Mouse (Mus musculus) lung, postnatal 25 days (tissue): ENCODE measurements around the gene Fhit.
A peak's percentile ranks its signal among the peaks of the same experiment; 100 is the strongest.
"Not testable (repeated sequence)": the region's sequence is repeated elsewhere in the genome, so short reads cannot be mapped to it uniquely, and the experiment has no call there.

Experiments used
- DNase-seq: peaks from one replicate; pipeline ENCODE4 v3.0.0; 2022; ENCODE audit warnings: low spot score

The Fhit gene

GRCm38 (mm10) chr14:11161751-11162231 lies at the start of gene Fhit:
TSS of gene Fhit (minus strand) at chr14:11162035.
- peak; percentile 95 for DNase-seq

DNA sequence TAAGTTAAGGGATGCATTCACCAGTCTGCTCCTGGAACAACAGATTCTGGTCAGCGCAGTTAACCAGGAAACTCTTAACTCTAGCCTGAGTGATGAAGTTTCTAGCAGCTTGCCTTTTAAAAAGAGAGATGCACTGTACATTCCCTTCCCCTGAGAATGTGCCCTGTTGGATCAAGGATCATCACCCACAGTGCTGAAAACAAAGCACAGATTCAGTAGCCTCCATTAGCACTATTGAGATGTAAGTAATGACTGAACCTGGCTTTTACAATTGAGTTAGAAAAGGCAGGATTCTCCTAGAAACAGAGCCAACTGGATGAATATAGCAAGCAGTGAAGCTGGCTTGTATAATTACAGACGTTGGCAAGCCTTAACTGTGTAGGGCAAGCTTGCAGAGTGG lies 45.0 kb upstream of the Fhit start:
- no peak for DNase-seq

GRCm38 (mm10) chr14:11160806-11161450 lies 907 bp downstream of the Fhit start:
- peak; percentile 87 for DNase-seq

GRCm38 (mm10) chr14:11159641-11160040 lies 2.2 kb downstream of the Fhit start:
- DNase-seq: no peak

- no peak for DNase-seq
Measured at GRCm38 (mm10) chr14:11159021-11159420, 2.8 kb downstream of the Fhit start.

GRCm38 (mm10) chr14:11157741-11158140 lies 4.1 kb downstream of the Fhit start:
- no peak for DNase-seq

DNA sequence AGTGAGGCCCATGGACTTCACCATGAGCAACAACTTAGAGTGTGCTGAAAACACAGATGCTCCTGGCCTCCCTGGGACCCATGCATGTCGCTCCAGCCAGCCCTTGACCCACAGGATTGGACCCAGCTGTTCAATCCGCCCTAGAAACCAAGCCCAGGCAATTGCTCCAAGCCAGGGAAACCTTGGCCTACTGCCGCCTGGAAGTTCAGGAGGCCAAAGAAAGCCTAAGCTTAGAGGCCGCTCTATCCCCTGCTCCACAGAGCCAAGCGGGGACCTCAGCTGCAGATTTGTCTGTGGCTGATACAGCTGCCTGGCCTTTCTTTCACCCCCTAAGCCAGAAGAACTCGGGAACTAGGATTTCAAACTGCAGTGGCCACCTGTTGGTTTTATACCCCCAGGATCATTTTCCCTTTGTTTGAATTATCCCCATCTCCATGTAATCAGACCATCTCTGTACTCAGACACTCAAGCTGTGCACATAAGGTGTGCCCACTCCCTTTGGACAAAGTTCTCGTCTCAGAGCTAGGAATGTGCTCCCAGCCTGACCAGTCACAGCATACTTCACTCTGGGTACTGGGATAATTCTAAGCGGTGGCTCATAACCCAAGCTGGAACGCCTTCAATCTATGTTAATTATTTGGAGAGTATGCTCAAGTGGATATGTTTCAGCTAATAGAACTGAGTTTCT lies 10.1 kb downstream of the Fhit start:
- DNase-seq: peak; percentile 41

DNA sequence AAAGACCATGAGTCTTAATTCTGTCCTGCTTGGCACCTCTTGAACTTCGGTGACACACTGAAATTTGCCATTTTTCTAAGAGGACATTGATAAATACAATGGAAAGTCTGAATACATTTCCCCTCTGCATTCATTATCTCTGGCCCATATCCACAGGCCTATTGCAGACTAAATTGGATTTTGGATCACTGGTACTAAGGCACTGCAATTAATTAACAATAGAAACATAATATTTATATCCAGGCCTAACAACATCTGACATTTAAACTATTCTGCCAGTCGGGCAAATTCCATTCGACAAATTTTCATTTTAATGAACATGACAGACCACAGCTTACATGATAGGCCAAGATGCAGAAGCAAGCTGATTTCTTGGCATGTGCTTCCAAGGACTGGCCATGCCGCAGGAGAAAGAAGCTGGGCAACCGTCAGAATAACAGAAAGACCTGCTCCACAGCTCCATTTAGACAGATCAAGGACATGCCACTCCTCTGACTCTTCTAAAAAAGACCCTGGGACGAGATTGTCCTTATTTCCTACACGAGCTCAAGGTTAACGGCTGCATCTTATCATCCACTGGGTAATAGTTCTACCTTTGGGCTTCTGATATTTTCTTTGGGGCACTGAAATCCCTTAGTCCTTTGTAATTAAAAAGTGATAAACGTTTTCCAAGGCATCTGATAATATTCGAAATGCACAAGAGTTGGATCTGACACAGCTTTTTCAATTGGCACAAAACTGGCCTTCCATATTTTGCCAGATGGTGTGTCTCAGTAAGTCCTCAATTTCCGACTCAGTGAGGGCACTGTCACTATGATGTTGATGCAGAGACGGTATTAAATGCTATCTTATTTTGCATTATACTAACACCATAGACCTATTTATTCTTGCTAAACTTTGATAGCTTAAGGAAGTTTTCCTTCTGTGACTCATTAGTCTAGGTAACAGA lies 27.8 kb downstream of the Fhit start:
- DNase-seq: no peak

DNA sequence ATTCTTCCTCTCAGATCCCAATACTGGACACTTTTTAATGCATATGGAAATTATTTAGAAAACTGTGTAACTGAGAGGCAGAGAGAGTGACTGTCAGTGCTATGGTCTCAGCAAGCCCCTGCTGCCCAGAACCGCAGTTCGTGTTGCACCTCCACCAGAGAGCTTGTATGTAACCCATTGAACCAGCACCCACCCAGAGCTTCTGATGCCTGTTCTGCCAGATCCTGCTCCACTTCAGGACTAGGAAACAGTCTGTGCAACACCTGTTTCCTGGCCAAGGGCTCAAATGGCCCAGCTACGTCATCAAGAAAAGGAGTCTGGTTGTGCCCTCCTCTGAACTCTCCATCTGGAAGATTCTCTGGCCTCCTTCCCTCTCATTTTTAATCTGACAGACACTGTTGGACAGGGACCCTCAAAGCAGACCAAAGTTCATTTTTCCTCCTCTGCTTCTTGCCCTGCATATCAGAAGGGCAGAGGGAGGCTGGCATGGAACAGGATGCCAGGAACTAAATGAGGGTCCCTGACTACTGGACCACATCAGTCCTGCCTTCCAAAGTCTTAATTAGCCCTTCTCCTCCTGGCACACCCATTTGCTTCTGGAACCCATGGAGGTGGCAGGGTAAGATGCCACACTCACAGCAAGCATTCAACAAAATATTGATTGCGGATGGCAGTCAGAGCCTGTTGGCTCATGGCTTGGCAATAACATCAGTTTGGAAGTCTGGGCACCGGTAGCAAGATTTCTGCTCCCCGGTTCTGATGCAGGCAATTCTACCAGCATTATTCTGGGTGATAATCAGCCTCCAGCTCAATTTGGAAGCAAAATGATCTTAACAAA lies 29.0 kb downstream of the Fhit start:
- DNase-seq: no peak

GRCm38 (mm10) chr14:11125096-11125495 lies 36.7 kb downstream of the Fhit start:
- no peak for DNase-seq

- DNase-seq: no peak
Measured at GRCm38 (mm10) chr14:11119076-11119475, 42.8 kb downstream of the Fhit start.

DNA sequence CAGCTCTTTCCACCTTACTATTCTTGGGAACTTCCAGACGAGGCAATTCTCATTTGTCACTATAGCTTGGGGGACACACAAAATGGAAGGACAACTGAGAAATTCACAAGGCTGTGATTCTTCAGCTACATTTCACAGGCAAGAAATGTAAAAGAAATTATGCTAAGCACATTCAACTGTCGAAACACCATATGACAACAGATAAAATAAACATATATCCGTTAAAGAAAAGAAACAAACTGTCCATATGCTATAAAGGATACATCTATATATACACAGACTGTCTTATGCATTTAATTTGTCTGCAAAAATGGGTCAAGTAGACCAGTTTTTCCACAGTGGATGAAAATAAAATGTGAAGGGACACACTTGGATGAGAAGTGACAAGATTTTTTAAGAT lies 76.2 kb downstream of the Fhit start:
- DNase-seq: no peak

- no peak for DNase-seq
Measured at GRCm38 (mm10) chr14:11083946-11084345, 77.9 kb downstream of the Fhit start.

DNA sequence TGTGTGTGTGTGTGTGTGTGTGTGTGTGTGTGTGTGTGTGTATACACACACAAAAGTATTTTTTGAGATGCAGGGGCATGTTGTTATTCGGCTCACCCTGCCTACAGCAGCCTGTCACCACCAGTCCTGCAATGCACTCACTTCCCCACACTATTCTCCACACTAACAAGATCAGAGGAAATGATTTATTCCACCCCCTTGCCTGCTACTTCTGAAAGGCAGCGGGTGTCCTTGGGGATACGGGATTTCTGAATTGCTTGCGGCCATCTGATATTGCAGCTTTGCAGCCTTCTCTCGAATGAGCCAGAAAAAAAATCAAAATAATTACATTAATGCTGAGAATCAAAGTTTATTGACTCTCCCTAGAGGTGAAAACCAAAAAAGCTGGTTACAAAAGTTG lies 78.4 kb downstream of the Fhit start:
- no peak for DNase-seq

GRCm38 (mm10) chr14:11063594-11063993 lies 98.2 kb downstream of the Fhit start:
- DNase-seq: no peak

- DNase-seq: no peak
Measured at GRCm38 (mm10) chr14:11060221-11060620, 101.6 kb downstream of the Fhit start.

- DNase-seq: not testable (repeated sequence)
Measured at GRCm38 (mm10) chr14:11039503-11040300, 122.1 kb downstream of the Fhit start.

GRCm38 (mm10) chr14:11021391-11021790 lies 140.4 kb downstream of the Fhit start:
- no peak for DNase-seq

- DNase-seq: no peak
Measured at GRCm38 (mm10) chr14:10978651-10979050, 183.2 kb downstream of the Fhit start.

- DNase-seq: no peak
Measured at GRCm38 (mm10) chr14:10941647-10942046, 220.2 kb downstream of the Fhit start.

DNA sequence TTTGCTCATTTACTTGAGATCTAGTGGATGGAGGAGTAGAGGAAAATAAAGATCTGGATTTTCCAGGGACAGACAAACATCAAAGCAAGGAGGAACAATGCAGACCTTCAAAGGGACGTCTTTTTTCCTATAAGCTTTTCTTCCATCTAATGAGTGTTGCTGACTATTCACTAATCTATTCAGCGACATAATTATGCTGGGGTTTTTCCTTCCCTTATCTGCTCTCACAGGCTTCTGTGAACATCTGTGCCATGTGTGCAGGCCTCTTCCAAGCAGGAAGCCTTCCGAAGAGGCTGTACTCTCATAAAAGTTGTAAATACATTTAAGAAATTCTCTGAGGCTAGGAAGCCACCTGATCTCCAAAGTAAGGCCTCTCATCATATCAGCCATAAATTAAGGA lies 228.2 kb downstream of the Fhit start:
- no peak for DNase-seq
